In genomic region chr11:96352691-96353521, GRCm38 (mm10) we compare ENCODE assay signal across 8 mouse cellular contexts. TPM values are rescaled to one million over a fixed set of nuclear protein-coding genes. Genes with fewer than 3 reads are reported as not detected.
DNase-seq lines count a peak whose midpoint lies in the region; ATAC-seq and TF ChIP-seq lines count a peak whose summit lies in the region.

No protein-coding gene starts in this region.

- H3K9me3 ChIP-seq in megakaryocyte, embryonic 14.5 days, result no peaks in the 10 kb centered on the region
- H3K9me3 ChIP-seq in hindbrain, embryonic 12.5 days (replicated peaks), result no peaks in the 10 kb centered on the region
- no peaks in the 10 kb centered on the region for H3K9me3 ChIP-seq in limb, embryonic 14.5 days (ENCODE audit: control insufficient read depth, low read length)

- H3K36me3 ChIP-seq in megakaryocyte, embryonic 14.5 days (replicated peaks; ENCODE audit: low read length), result no peaks in the 10 kb centered on the region
- no peaks in the 10 kb centered on the region for H3K36me3 ChIP-seq in hindbrain, embryonic 12.5 days
- no peaks in the 10 kb centered on the region for H3K36me3 ChIP-seq in limb, embryonic 14.5 days (ENCODE audit: control insufficient read depth, insufficient read depth, low read length)
- H3K36me3 ChIP-seq in splenic B cell, adult 2 months (ENCODE audit: control insufficient read depth, insufficient read depth, low read length, poor library complexity, severe bottlenecking), result no peaks in the 10 kb centered on the region

- peak overlapping the region; percentile 92 for H3K9ac ChIP-seq in hindbrain, embryonic 12.5 days
- H3K9ac ChIP-seq in limb, embryonic 14.5 days (ENCODE audit: low read depth, low read length, severe bottlenecking), result peak overlapping the region; percentile 53

- peak overlapping the region; percentile 86 for H3K4me3 ChIP-seq in megakaryocyte, embryonic 14.5 days (replicated peaks)
- peak overlapping the region; percentile 54 for H3K4me3 ChIP-seq in hindbrain, embryonic 12.5 days
- peak overlapping the region; percentile 36 for H3K4me3 ChIP-seq in limb, embryonic 14.5 days (replicated peaks; ENCODE audit: low read length)

- peak; percentile 71 for DNase-seq in embryo, embryonic 10 days (ENCODE audit: low spot score)
- DNase-seq in limb, embryonic 14.5 days (ENCODE audit: low spot score), result peak; percentile 37
- DNase-seq in splenic B cell, adult 2 months (ENCODE audit: low read depth, low spot score), result peak; percentile 14
- no peak for DNase-seq in layer of hippocampus, postnatal 10 days (ENCODE audit: low spot score in 2 of 2)
- DNase-seq in spleen, postnatal 10 days (ENCODE audit: low spot score in 2 of 2), result no peak

- H3K27me3 ChIP-seq in megakaryocyte, embryonic 14.5 days (replicated peaks), result peaks cover 83% of the 10 kb centered on the region
- H3K27me3 ChIP-seq in hindbrain, embryonic 12.5 days, result peaks cover 78% of the 10 kb centered on the region
- H3K27me3 ChIP-seq in limb, embryonic 14.5 days (ENCODE audit: control insufficient read depth, insufficient read depth, low read length), result peaks cover 91% of the 10 kb centered on the region
- H3K27me3 ChIP-seq in splenic B cell, adult 2 months (ENCODE audit: control insufficient read depth, insufficient read depth, low read length, poor library complexity, severe bottlenecking), result no peaks in the 10 kb centered on the region

- H3K4me1 ChIP-seq in megakaryocyte, embryonic 14.5 days, result peaks cover 10% of the 10 kb centered on the region
- peaks cover 23% of the 10 kb centered on the region for H3K4me1 ChIP-seq in hindbrain, embryonic 12.5 days
- H3K4me1 ChIP-seq in limb, embryonic 14.5 days (ENCODE audit: control insufficient read depth, insufficient read depth, low read length), result peaks cover 4% of the 10 kb centered on the region; the same call in 1 of the 2 replicates

- TF ChIP-seq POLR2A in limb, embryonic 14.5 days (IDR thresholded peaks at IDR 0.05; ENCODE audit: borderline replicate concordance, extremely low read depth, insufficient read depth, insufficient read length), result no peak

- H3K4me2 ChIP-seq in hindbrain, embryonic 12.5 days (replicated peaks), result peak overlapping the region; percentile 64
- H3K4me2 ChIP-seq in limb, embryonic 14.5 days (replicated peaks; ENCODE audit: low read depth, low read length, severe bottlenecking), result peak overlapping the region; percentile 47

- peak overlapping the region; percentile 96 for H3K27ac ChIP-seq in hindbrain, embryonic 12.5 days
- H3K27ac ChIP-seq in limb, embryonic 14.5 days (replicated peaks; ENCODE audit: low read depth, low read length), result peak overlapping the region; percentile 61

- ATAC-seq in megakaryocyte, adult 5-6 weeks (ENCODE audit: poor library complexity, severe bottlenecking), result no peak
- no peak for ATAC-seq in hindbrain, embryonic 12.5 days (ENCODE audit: low FRiP score)
- 0 out of 2 replicates have a peak, but pooled peaks have one; percentile 28 for ATAC-seq in limb, embryonic 14.5 days (ENCODE audit: low FRiP score, low read depth)

- under 1% methylated on average over 75 of the region's 75 CpGs for WGBS in hindbrain, embryonic 12.5 days
- 2% methylated on average over 63 of the region's 75 CpGs for WGBS in limb, embryonic 14.5 days

RNA-seq across cellular contexts. Expression of gene Hoxb2, which starts 2.6 kb away (rescaled TPM):
- polyA plus RNA-seq in megakaryocyte, embryonic 14.5 days (2012; ENCODE audit: insufficient read depth, low replicate concordance), result not detected in 2 replicates
- total RNA-seq in megakaryocyte, adult 5-6 weeks (2015), result 0.09 TPM in 1 of 2 replicates, not detected in the other
- total RNA-seq in megakaryocyte, adult 5-6 weeks (2017), result 0.77 TPM in 1 of 2 replicates, not detected in the other
- 58.2 and 73.9 TPM in 2 replicates for polyA plus RNA-seq in hindbrain, embryonic 12.5 days (2016; fragmentation: Nextera tagmentation; extraction: Ambion mirVana)
- 9.6 and 9.9 TPM in 2 replicates for polyA plus RNA-seq in limb, embryonic 14.5 days (2012; rRNA removed)
- 4.2 and 5.8 TPM in 2 replicates for polyA plus RNA-seq in limb, embryonic 14.5 days (2014; fragmentation: Nextera tagmentation; extraction: Ambion mirVana)
- not detected for total RNA-seq in layer of hippocampus, postnatal 10 days (2021)

RNA-seq across cellular contexts. Expression of gene Hoxb1, which starts 12.6 kb away (rescaled TPM):
- 0.12 TPM in 1 of 2 replicates, not detected in the other for polyA plus RNA-seq in megakaryocyte, embryonic 14.5 days (2012; ENCODE audit: insufficient read depth, low replicate concordance)
- total RNA-seq in megakaryocyte, adult 5-6 weeks (2015), result not detected in 2 replicates
- total RNA-seq in megakaryocyte, adult 5-6 weeks (2017), result not detected in 2 replicates
- 0.82 and 2.2 TPM in 2 replicates for polyA plus RNA-seq in hindbrain, embryonic 12.5 days (2016; fragmentation: Nextera tagmentation; extraction: Ambion mirVana)
- polyA plus RNA-seq in limb, embryonic 14.5 days (2012; rRNA removed), result 0.11 TPM in 1 of 2 replicates, not detected in the other
- polyA plus RNA-seq in limb, embryonic 14.5 days (2014; fragmentation: Nextera tagmentation; extraction: Ambion mirVana), result not detected in 2 replicates
- total RNA-seq in layer of hippocampus, postnatal 10 days (2021), result not detected

RNA-seq across cellular contexts. Expression of gene Hoxb3, which starts 29.8 kb away (rescaled TPM):
- 0.21 and 1.2 TPM in 2 replicates for polyA plus RNA-seq in megakaryocyte, embryonic 14.5 days (2012; ENCODE audit: insufficient read depth, low replicate concordance)
- total RNA-seq in megakaryocyte, adult 5-6 weeks (2015), result 0.75 and 1.4 TPM in 2 replicates
- total RNA-seq in megakaryocyte, adult 5-6 weeks (2017), result 0.12 and 0.44 TPM in 2 replicates
- polyA plus RNA-seq in hindbrain, embryonic 12.5 days (2016; fragmentation: Nextera tagmentation; extraction: Ambion mirVana), result 15.3 and 19.3 TPM in 2 replicates
- 4.9 and 5.4 TPM in 2 replicates for polyA plus RNA-seq in limb, embryonic 14.5 days (2012; rRNA removed)
- polyA plus RNA-seq in limb, embryonic 14.5 days (2014; fragmentation: Nextera tagmentation; extraction: Ambion mirVana), result 0.18 and 0.69 TPM in 2 replicates
- not detected for total RNA-seq in layer of hippocampus, postnatal 10 days (2021)

RNA-seq across cellular contexts. Expression of gene Hoxb4, which starts 34.8 kb away (rescaled TPM):
- polyA plus RNA-seq in megakaryocyte, embryonic 14.5 days (2012; ENCODE audit: insufficient read depth, low replicate concordance), result 1.5 and 4.5 TPM in 2 replicates
- total RNA-seq in megakaryocyte, adult 5-6 weeks (2015), result 2.9 and 3.4 TPM in 2 replicates
- 3.7 and 4.0 TPM in 2 replicates for total RNA-seq in megakaryocyte, adult 5-6 weeks (2017)
- polyA plus RNA-seq in hindbrain, embryonic 12.5 days (2016; fragmentation: Nextera tagmentation; extraction: Ambion mirVana), result 7.7 and 8.1 TPM in 2 replicates
- polyA plus RNA-seq in limb, embryonic 14.5 days (2012; rRNA removed), result 2.3 and 2.5 TPM in 2 replicates
- 0.17 and 0.28 TPM in 2 replicates for polyA plus RNA-seq in limb, embryonic 14.5 days (2014; fragmentation: Nextera tagmentation; extraction: Ambion mirVana)
- not detected for total RNA-seq in layer of hippocampus, postnatal 10 days (2021)

RNA-seq across cellular contexts. Expression of gene Hoxb5, which starts 49.8 kb away (rescaled TPM):
- polyA plus RNA-seq in megakaryocyte, embryonic 14.5 days (2012; ENCODE audit: insufficient read depth, low replicate concordance), result not detected in 2 replicates
- not detected in 2 replicates for total RNA-seq in megakaryocyte, adult 5-6 weeks (2015)
- not detected in 2 replicates for total RNA-seq in megakaryocyte, adult 5-6 weeks (2017)
- 74.3 and 126 TPM in 2 replicates for polyA plus RNA-seq in hindbrain, embryonic 12.5 days (2016; fragmentation: Nextera tagmentation; extraction: Ambion mirVana)
- polyA plus RNA-seq in limb, embryonic 14.5 days (2012; rRNA removed), result 1.8 TPM in 2 replicates
- 0.51 and 0.85 TPM in 2 replicates for polyA plus RNA-seq in limb, embryonic 14.5 days (2014; fragmentation: Nextera tagmentation; extraction: Ambion mirVana)
- total RNA-seq in layer of hippocampus, postnatal 10 days (2021), result not detected

Comparison
In these comparisons a context has a peak if more than half of its experiments do, and no peak if none do; other contexts are left out.
1. H3K4me3 ChIP-seq: peak in every context shown above with its lines; median percentile 86 in megakaryocyte, embryonic 14.5 days; 54 in hindbrain, embryonic 12.5 days; 36 in limb, embryonic 14.5 days.
2. DNase-seq: peak in embryo, embryonic 10 days (single experiment), limb, embryonic 14.5 days (single experiment) and splenic B cell, adult 2 months (single experiment); none in layer of hippocampus, postnatal 10 days (0 of 2) and spleen, postnatal 10 days (0 of 2).